Mouse (Mus musculus) CH12.LX (cell line): ENCODE measurements around the gene Slc46a2.

Experiments
- CTCF ChIP-seq, 2 experiments: IDR thresholded peaks in 1 of 2; conservative IDR thresholded peaks in 1 of 2; 2 replicates each; pipeline ENCODE4 v1.5.1; 2011 to 2012; ENCODE audit warnings: low read depth in 2 of 2, low read length in 2 of 2, improper control_type of control experiment in 1 of 2, inconsistent platforms in 1 of 2, mild to moderate bottlenecking in 1 of 2, moderate library complexity in 1 of 2
- EP300 ChIP-seq: IDR thresholded peaks from 2 replicates; pipeline ENCODE4 v1.6.1; 2011; ENCODE audit warnings: low read length, improper control_type of control experiment
- ETS1 ChIP-seq: conservative IDR thresholded peaks from 2 replicates; pipeline ENCODE4 v1.6.1; 2012; ENCODE audit warnings: low read depth, mild to moderate bottlenecking, inconsistent platforms, low read length, improper control_type of control experiment, moderate library complexity
- JUND ChIP-seq: conservative IDR thresholded peaks from 2 replicates; pipeline ENCODE4 v1.6.1; 2011; ENCODE audit warnings: low read depth, low read length, improper control_type of control experiment
- POLR2A ChIP-seq: IDR thresholded peaks from 2 replicates; pipeline ENCODE4 v1.6.1; 2011; ENCODE audit warnings: low read depth, mild to moderate bottlenecking, improper control_type of control experiment, low read length
- POLR2AphosphoS2 ChIP-seq: IDR thresholded peaks from 2 replicates; pipeline ENCODE4 v1.6.1; 2011; ENCODE audit warnings: low read depth, low read length, improper control_type of control experiment
- SIN3A ChIP-seq: IDR thresholded peaks from 2 replicates; pipeline ENCODE4 v1.6.1; 2012; ENCODE audit warnings: low read length, improper control_type of control experiment, inconsistent platforms
- TBP ChIP-seq: conservative IDR thresholded peaks from 2 replicates; pipeline ENCODE4 v1.6.1; 2011; ENCODE audit warnings: low read depth, low read length, improper control_type of control experiment
- UBTF ChIP-seq: IDR thresholded peaks from 2 replicates; pipeline ENCODE4 v1.6.1; 2012; ENCODE audit warnings: low read depth, mild to moderate bottlenecking, inconsistent platforms, low read length, improper control_type of control experiment, moderate library complexity
- USF1 ChIP-seq: IDR thresholded peaks from 2 replicates; pipeline ENCODE4 v1.6.1; 2014; ENCODE audit warnings: low read depth, mild to moderate bottlenecking, inconsistent platforms, low read length, improper control_type of control experiment

DNA sequence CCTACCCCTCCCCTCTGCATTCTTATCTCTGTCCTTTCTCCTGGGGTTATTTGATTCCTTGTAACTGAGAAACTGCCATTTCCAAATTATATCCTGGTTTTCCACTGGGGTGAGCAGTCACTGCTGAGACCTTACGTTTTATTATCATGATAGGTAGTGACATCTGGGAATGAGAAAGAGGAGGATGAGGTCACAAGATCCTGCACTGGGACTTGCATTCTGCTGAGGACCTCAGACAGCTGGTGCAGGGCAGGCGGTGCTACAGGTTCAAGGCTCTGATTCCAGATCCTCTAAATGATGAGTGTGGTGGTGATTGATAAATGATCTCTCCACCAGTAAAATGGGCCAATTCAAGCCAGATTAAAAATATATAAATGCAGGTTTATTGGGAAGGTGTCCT, 54.4 kb downstream of the Slc46a2 start:
- no peak for TF ChIP-seq CTCF (conservative IDR thresholded peaks at IDR 0.05 in 1 of 2, IDR thresholded peaks at IDR 0.05 in 1 of 2; ENCODE audit: low read depth in 2 of 2, low read length in 2 of 2)
- no peak for TF ChIP-seq ETS1
- no peak for TF ChIP-seq USF1
- TF ChIP-seq POLR2A = no peak
- TF ChIP-seq SIN3A = no peak
- TF ChIP-seq EP300 = no peak
- no peak for TF ChIP-seq UBTF
- TF ChIP-seq TBP = no peak
- TF ChIP-seq JUND = no peak
- TF ChIP-seq POLR2AphosphoS2 = no peak
